Mouse (Mus musculus) stomach, embryonic 16.5 days (tissue): ENCODE results near the gene Rbbp9. TPM values are rescaled to one million over a fixed set of nuclear protein-coding genes. Genes with fewer than 3 reads are reported as not detected.

Experiments
- ATAC-seq: fragments of 200-750 bp; cut with Nextera tagmentation; 2 replicates; pipeline ENCODE4 v1.8.0; 2017; ENCODE audit warnings: moderate number of reproducible peaks, moderate TSS enrichment; ENCODE audit not compliant: insufficient read depth, low FRiP score
- H3K27ac ChIP-seq: fragments of 300-500 bp; sonication (generic); 2 replicates; pipeline ENCODE4 v1.5.1; 2014; ENCODE audit warnings: low read length
- H3K27me3 ChIP-seq: fragments of 300-500 bp; sonication (generic); 2 replicates; pipeline ENCODE4 v1.6.1; 2014; ENCODE audit warnings: low read length, control low read depth, mixed read lengths; ENCODE audit not compliant: control insufficient read depth, insufficient read depth
- H3K36me3 ChIP-seq: fragments of 300-500 bp; sonication (generic); 2 replicates; pipeline ENCODE4 v1.6.1; 2014; ENCODE audit warnings: low read length; ENCODE audit not compliant: control insufficient read depth, insufficient read depth
- H3K4me1 ChIP-seq: fragments of 300-500 bp; sonication (generic); 2 replicates; pipeline ENCODE4 v1.6.1; 2014; ENCODE audit warnings: low read length, control low read depth, mixed read lengths; ENCODE audit not compliant: control insufficient read depth, insufficient read depth
- H3K4me2 ChIP-seq: fragments of 300-500 bp; sonication (generic); 2 replicates; pipeline ENCODE4 v1.6.1; 2014; ENCODE audit warnings: low read depth, low read length, mixed read lengths
- H3K4me3 ChIP-seq: fragments of 300-500 bp; sonication (generic); replicated peaks from 2 replicates; pipeline ENCODE4 v1.5.1; 2014; ENCODE audit warnings: mild to moderate bottlenecking, low read length
- H3K9ac ChIP-seq: fragments of 300-500 bp; sonication (generic); 2 replicates; pipeline ENCODE4 v1.6.1; 2014; ENCODE audit warnings: low read length
- H3K9me3 ChIP-seq: fragments of 300-500 bp; sonication (generic); replicated peaks from 2 replicates; pipeline ENCODE4 v1.6.1; 2016; ENCODE audit warnings: low read length, control low read depth; ENCODE audit not compliant: control insufficient read depth
- WGBS: fragments of 180-500 bp; shearing (Covaris S2); extraction: QIAGEN DNeasy Blood & Tissue Kit; methylation state at CpG from one replicate; pipeline ENCODE4 v1.1.7; 2014; 5-methylcytosine and 5-hydroxymethylcytosine counted together
- polyA plus RNA-seq: library from polyadenylated mRNA; unstranded; fragments of >200 nt; fragmentation: Nextera tagmentation; extraction: Ambion mirVana; gene quantifications from 2 replicates; pipeline ENCODE4 v1.2.1, GENCODE M21; 2015

Gene Rbbp9
- polyA plus RNA-seq, 1 experiment from 2014 or later, result 63.1 TPM

GRCm38 (mm10) chr2:144526981-144527820 lies 23.5 kb downstream of the Rbbp9 start, which contains the start of the genes Dzank1 and Polr3f:
Dzank1 (minus strand) TSS chr2:144527414.
Polr3f (plus strand) TSS chr2:144527718.
- ATAC-seq, result peak; percentile 98
- under 1% methylated on average over 56 of the region's 56 CpGs for WGBS
- Histone ChIP-seq H3K27ac (peak within 1 kb of the TSS; percentile 93), H3K27me3 (no peaks in the 10 kb centered on the region), H3K9me3 (no peaks in the 10 kb centered on the region), H3K4me3 (peak within 1 kb of the TSS; percentile 100), H3K9ac (peak within 1 kb of the TSS; percentile 94), H3K4me2 (peak within 1 kb of the TSS; percentile 87), H3K36me3 (no peaks in the 10 kb centered on the region; the same call in 1 of the 2 replicates), H3K4me1 (peaks cover 14% of the 10 kb centered on the region)

DNA sequence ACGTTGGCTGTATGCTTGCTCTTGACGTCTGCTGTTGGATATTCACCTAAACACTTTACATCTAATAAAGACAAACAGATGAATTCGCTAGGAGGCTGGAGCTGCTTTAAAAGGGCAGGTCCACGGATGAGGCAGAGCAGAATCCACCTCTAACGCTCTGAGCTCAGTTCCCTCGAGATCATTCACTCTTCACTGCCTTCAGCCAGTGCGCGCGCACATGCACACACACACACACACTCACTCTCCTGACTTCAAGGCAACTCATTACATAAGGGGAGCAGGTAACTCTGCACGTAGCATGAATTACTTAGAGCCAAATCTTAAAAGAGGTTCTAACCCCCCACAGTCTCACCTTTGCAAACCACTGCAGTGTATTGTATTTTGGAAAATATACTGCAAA lies 24.8 kb downstream of the Rbbp9 start:
- ATAC-seq, result no peak
- 55% methylated on average over 10 of the region's 10 CpGs for WGBS
- no peak overlapping the region for H3K4me2 ChIP-seq

DNA sequence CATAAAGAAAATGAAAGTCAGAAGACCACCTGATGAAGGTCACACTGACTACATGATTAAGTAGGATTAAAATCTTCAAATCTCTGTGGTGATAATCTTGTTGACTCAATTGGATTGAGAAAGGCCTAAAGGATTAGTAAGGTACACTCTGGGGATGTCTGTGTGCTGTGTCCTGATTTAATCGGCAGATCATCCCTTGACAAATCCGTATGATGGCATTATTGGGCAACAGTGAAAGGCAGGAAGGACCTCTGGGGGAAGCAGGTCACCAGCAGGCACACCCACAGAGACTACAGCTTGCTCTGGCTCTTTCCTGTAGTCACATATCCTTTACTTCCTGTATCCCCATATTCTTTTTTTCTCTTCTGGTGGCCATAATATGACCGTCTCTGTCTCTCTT lies 30.9 kb downstream of the Rbbp9 start:
- Histone ChIP-seq H3K9ac (no peak overlapping the region), H3K27me3 (no peaks in the 10 kb centered on the region), H3K27ac (no peak overlapping the region), H3K9me3 (no peaks in the 10 kb centered on the region), H3K36me3 (no peaks in the 10 kb centered on the region), H3K4me1 (no peaks in the 10 kb centered on the region), H3K4me3 (no peak overlapping the region), H3K4me2 (no peak overlapping the region)
- 75% methylated on average over 3 of the region's 3 CpGs for WGBS
- no peak for ATAC-seq

More for the DNA sequence above, 24.8 kb downstream of the Rbbp9 start:
- Histone ChIP-seq H3K27ac (no peak overlapping the region), H3K4me3 (no peak overlapping the region), H3K9ac (no peak overlapping the region), H3K9me3 (no peaks in the 10 kb centered on the region), H3K36me3 (no peaks in the 10 kb centered on the region), H3K27me3 (no peaks in the 10 kb centered on the region), H3K4me1 (peaks cover 14% of the 10 kb centered on the region)

DNA sequence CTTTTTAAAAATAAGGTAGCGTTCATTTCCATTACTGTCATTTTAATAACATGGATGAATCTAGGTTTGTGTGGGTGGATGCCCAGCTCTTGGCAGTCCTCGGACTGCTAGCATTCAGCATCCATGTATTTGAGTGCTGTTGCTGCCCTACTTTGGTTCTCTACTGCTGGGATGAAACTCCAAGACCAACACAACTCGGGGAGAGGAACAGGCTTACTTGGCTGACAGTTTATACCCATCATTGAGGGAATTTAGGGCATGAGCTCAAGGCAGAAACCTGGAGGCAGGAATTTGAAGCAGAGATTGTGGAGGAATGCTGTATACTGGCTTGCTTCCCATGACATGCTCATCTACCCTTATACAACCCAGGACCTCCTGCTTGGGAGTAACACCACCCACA lies 36.0 kb downstream of the Rbbp9 start:
- WGBS, result 82% methylated on average over 3 of the region's 3 CpGs
- Histone ChIP-seq H3K4me2 (no peak overlapping the region), H3K27me3 (no peaks in the 10 kb centered on the region), H3K4me3 (no peak overlapping the region), H3K4me1 (no peaks in the 10 kb centered on the region), H3K36me3 (no peaks in the 10 kb centered on the region), H3K27ac (no peak overlapping the region), H3K9ac (no peak overlapping the region), H3K9me3 (no peaks in the 10 kb centered on the region)
- no peak for ATAC-seq

- 80% methylated on average over 6 of the region's 6 CpGs for WGBS
- Histone ChIP-seq H3K36me3 (no peaks in the 10 kb centered on the region), H3K9me3 (no peaks in the 10 kb centered on the region), H3K4me2 (no peak overlapping the region), H3K4me1 (no peaks in the 10 kb centered on the region), H3K27me3 (no peaks in the 10 kb centered on the region), H3K9ac (no peak overlapping the region), H3K27ac (no peak overlapping the region), H3K4me3 (no peak overlapping the region)
- ATAC-seq, result no peak
These were observed 48.5 kb downstream of the Rbbp9 start for GRCm38 (mm10) chr2:144502134-144502533.

Other genes with a start within 250 kb of the Rbbp9 start
- gene Ovol2, start 218.7 kb downstream of the Rbbp9 start, polyA plus RNA-seq, result 3.2 and 3.5 TPM in 2 replicates
- gene Kat14, start 181.9 kb downstream of the Rbbp9 start, polyA plus RNA-seq, result 34.6 and 36.9 TPM in 2 replicates
- 4.0 and 6.8 TPM in 2 replicates for gene Pet117, start 181.9 kb downstream of the Rbbp9 start, polyA plus RNA-seq
- gene Dzank1, start 23.5 kb downstream of the Rbbp9 start, polyA plus RNA-seq, result 0.92 and 1.4 TPM in 2 replicates
- 21.5 and 22.5 TPM in 2 replicates for gene Polr3f, start 23.2 kb downstream of the Rbbp9 start, polyA plus RNA-seq
- 113 and 121 TPM in 2 replicates for gene Sec23b, start 5.4 kb upstream of the Rbbp9 start, polyA plus RNA-seq
- gene Smim26, start 43.2 kb upstream of the Rbbp9 start, polyA plus RNA-seq, result 29.3 and 39.0 TPM in 2 replicates
- gene Dtd1, start 49.0 kb upstream of the Rbbp9 start, polyA plus RNA-seq, result 38.7 and 40.1 TPM in 2 replicates